Mouse (Mus musculus): ENCODE data around the gene Slc45a3. TPM values are rescaled to one million over a fixed set of nuclear protein-coding genes. Genes with fewer than 3 reads are reported as not detected.

The Slc45a3 gene
- polyA plus RNA-seq, 1 experiment from 2014 or later = 30.2 TPM

DNA sequence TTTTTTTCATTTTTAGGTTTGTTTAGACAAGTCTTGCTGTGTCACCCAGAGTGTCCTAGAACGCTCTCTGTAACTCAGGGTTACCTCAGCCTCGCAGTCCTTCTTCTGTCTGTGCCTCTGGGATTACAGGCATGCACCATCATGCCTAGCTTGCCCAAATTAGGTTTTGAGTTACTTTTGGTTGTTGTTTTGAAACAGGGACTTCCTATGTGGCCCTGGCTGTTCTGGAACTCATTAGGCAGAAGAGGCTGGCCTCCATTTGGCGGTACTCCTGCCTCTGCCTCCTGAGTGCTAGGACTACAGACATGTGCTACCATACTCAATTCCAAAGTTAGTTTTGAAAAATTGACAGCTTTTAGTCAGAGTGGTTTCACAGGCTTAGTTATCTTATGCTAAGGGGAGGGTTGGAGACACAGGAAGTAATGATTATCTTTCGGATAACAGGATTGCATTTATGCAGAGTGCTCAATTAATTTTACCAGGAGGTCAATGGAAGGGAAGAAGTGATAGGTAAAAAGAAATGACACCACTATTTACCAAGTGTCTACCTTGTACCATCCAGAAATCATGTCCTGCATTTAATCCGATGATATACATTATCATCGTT is 41.9 kb downstream of the Slc45a3 start:
- no peak overlapping the region for H3K27ac ChIP-seq (replicated peaks)
- H3K9me3 ChIP-seq = no peaks in the 10 kb centered on the region
- 88% methylated on average over 6 of the region's 6 CpGs for WGBS
- H3K4me3 ChIP-seq = no peak overlapping the region
- H3K4me2 ChIP-seq (replicated peaks) = no peak overlapping the region
- H3K36me3 ChIP-seq = no peaks in the 10 kb centered on the region
- no peaks in the 10 kb centered on the region; the same call in 1 of the 2 replicates for H3K27me3 ChIP-seq
- ATAC-seq (ENCODE audit: low FRiP score, low read depth) = no peak
- H3K9ac ChIP-seq (replicated peaks) = no peak overlapping the region
- H3K4me1 ChIP-seq = peaks cover 16% of the 10 kb centered on the region

DNA sequence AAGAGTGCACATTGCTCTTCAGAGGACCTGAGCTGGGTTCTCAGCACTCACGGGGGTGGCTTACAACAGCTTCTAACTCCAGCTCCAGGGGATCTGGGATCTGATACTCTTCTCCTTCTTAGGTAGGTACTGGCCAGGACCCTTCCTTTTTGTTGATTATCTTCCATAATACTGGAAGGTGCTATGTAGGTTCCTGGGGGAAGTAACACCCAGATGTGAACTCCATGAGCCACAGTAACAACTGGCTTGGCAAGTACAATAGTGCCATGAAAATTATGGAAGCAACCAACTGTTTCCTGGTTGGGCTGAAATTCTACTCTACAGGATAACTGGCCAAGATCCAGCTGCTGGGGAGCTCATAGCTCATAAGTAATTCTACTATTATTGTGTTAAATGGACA is 42.7 kb downstream of the Slc45a3 start:
- Histone ChIP-seq H3K9me3 (no peaks in the 10 kb centered on the region), H3K4me3 (no peak overlapping the region), H3K4me1 (peaks cover 21% of the 10 kb centered on the region), H3K9ac (replicated peaks) (no peak overlapping the region), H3K4me2 (replicated peaks) (no peak overlapping the region), H3K27me3 (no peaks in the 10 kb centered on the region; the same call in 1 of the 2 replicates), H3K27ac (replicated peaks) (no peak overlapping the region), H3K36me3 (no peaks in the 10 kb centered on the region)
- no peak for ATAC-seq (ENCODE audit: low FRiP score, low read depth)
- 79% methylated on average over 1 of the region's 1 CpGs for WGBS

- 88% methylated on average over 3 of the region's 3 CpGs for WGBS
- H3K4me3 ChIP-seq = no peak overlapping the region
- peaks cover 23% of the 10 kb centered on the region for H3K4me1 ChIP-seq
- no peaks in the 10 kb centered on the region; the same call in 1 of the 2 replicates for H3K27me3 ChIP-seq
- H3K9ac ChIP-seq (replicated peaks) = no peak overlapping the region
- no peak overlapping the region for H3K27ac ChIP-seq (replicated peaks)
- H3K36me3 ChIP-seq = no peaks in the 10 kb centered on the region
- no peak overlapping the region for H3K4me2 ChIP-seq (replicated peaks)
- no peak for ATAC-seq (ENCODE audit: low FRiP score, low read depth)
- H3K9me3 ChIP-seq = no peaks in the 10 kb centered on the region
Observed at GRCm38 (mm10) chr1:132006046-132006445, 43.3 kb downstream of the Slc45a3 start.

DNA sequence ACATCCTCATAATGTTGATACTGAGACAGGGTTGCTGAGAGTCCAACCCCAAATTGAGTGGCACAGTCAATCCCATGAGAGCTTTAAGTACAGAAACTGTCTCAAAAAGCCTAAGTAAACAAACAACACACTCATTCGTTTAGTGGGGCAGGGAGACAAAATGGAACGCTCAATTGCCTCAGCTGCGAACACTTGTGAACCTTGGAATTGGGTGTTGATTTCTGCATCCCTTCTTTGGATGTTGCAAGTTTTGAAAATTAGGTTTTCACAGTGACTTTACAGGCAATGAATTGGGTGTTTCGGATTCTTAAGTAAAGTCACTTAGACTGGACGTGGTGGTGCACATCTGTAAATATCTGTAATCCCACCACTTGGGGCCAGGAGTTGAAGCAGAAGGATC is 44.0 kb downstream of the Slc45a3 start:
- Histone ChIP-seq H3K4me3 (peak overlapping the region; percentile 71; the same call in 1 of the 2 replicates), H3K4me2 (replicated peaks) (peak overlapping the region; percentile 85), H3K27ac (replicated peaks) (peak overlapping the region; percentile 93; the same call in 1 of the 2 replicates), H3K36me3 (no peaks in the 10 kb centered on the region), H3K9ac (replicated peaks) (peak overlapping the region; percentile 78; the same call in 1 of the 2 replicates), H3K9me3 (no peaks in the 10 kb centered on the region), H3K27me3 (no peaks in the 10 kb centered on the region; the same call in 1 of the 2 replicates), H3K4me1 (peaks cover 23% of the 10 kb centered on the region)
- WGBS = 35% methylated on average over 5 of the region's 5 CpGs
- ATAC-seq (ENCODE audit: low FRiP score, low read depth) = no peak

- H3K4me1 ChIP-seq = peaks cover 23% of the 10 kb centered on the region
- ATAC-seq (ENCODE audit: low FRiP score, low read depth) = peak; percentile 96
- WGBS = 0% methylated on average over 52 of the region's 61 CpGs
- H3K9me3 ChIP-seq = no peaks in the 10 kb centered on the region
- H3K27me3 ChIP-seq = no peaks in the 10 kb centered on the region; the same call in 1 of the 2 replicates
- H3K27ac ChIP-seq (replicated peaks) = peak within 1 kb of the TSS; percentile 93
- H3K9ac ChIP-seq (replicated peaks) = peak within 1 kb of the TSS; percentile 78
- H3K4me2 ChIP-seq (replicated peaks) = peak within 1 kb of the TSS; percentile 85
- H3K4me3 ChIP-seq = peak within 1 kb of the TSS; percentile 71
- no peaks in the 10 kb centered on the region for H3K36me3 ChIP-seq
Observed at GRCm38 (mm10) chr1:132007282-132007815, 44.6 kb downstream of the Slc45a3 start, which contains the start of gene Elk4. Gene Elk4, plus strand, starts transcription at chr1:132007607.

- Histone ChIP-seq H3K27me3 (no peaks in the 10 kb centered on the region), H3K9me3 (no peaks in the 10 kb centered on the region), H3K4me2 (replicated peaks) (peak overlapping the region; percentile 85), H3K4me1 (peaks cover 23% of the 10 kb centered on the region), H3K9ac (replicated peaks) (peak overlapping the region; percentile 78), H3K36me3 (no peaks in the 10 kb centered on the region), H3K4me3 (peak overlapping the region; percentile 71), H3K27ac (replicated peaks) (peak overlapping the region; percentile 93)
- 1% methylated on average over 65 of the region's 72 CpGs for WGBS
- peak; percentile 92 for ATAC-seq (ENCODE audit: low FRiP score, low read depth)
Observed at GRCm38 (mm10) chr1:132007828-132008827, 45.4 kb downstream of the Slc45a3 start.

GRCm38 (mm10) chr1:132008881-132009644 is 46.3 kb downstream of the Slc45a3 start:
- peaks cover 23% of the 10 kb centered on the region for H3K4me1 ChIP-seq
- no peak for ATAC-seq (ENCODE audit: low FRiP score, low read depth)
- no peaks in the 10 kb centered on the region for H3K27me3 ChIP-seq
- 0 out of 2 replicates have a peak, but pooled peaks cover 1% of the 10 kb centered on the region for H3K36me3 ChIP-seq
- H3K27ac ChIP-seq (replicated peaks) = no peak overlapping the region
- no peaks in the 10 kb centered on the region for H3K9me3 ChIP-seq
- WGBS = 40% methylated on average over 8 of the region's 8 CpGs
- peak overlapping the region; percentile 85 for H3K4me2 ChIP-seq (replicated peaks)
- peak overlapping the region; percentile 78 for H3K9ac ChIP-seq (replicated peaks)
- H3K4me3 ChIP-seq = peak overlapping the region; percentile 71

DNA sequence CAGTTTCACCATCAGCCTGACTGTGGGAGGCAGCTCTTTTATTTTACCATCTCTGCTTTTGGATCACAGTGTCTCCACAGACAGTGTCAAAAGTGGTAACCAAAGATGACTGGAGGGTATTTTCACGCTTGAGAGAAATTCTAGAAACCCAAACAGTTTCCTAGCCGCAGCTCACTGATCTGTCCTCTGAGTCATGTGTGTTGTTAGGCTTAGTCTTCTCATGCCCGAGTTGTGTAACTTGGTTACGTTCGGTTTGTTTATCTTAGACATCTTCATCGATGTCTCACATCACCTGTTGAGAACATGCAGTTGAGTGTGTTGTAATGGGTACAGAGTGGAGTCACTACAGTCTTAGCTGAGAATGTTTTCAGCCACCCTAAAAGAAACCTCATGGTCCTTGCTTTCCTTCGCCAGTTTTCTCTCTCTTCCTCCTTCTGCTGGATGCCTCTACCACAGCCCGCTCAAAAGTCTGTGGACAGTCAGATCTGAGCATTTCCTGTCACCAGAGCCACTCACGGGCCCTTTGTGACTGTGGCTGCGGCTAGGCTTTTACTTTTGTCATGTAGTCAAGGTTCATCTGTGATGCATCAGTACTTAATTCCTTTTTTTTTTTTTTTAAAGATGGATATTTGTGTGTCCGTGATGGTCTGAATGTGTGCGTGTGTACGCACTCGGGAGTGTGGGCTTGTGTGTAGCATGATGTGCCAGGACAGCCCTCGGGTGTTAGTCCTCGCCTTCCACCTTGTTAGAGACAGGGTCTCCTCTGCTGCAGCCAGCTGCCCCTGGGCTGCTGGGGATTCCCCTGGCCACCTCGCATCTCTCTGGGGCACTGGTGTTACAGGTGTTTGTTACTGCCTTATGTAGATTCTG is 48.1 kb downstream of the Slc45a3 start:
- no peak overlapping the region for H3K4me3 ChIP-seq
- H3K4me1 ChIP-seq = peaks cover 23% of the 10 kb centered on the region
- WGBS = 90% methylated on average over 17 of the region's 17 CpGs
- H3K27me3 ChIP-seq = no peaks in the 10 kb centered on the region
- ATAC-seq (ENCODE audit: low FRiP score, low read depth) = no peak
- no peak overlapping the region for H3K4me2 ChIP-seq (replicated peaks)
- no peak overlapping the region for H3K9ac ChIP-seq (replicated peaks)
- no peak overlapping the region for H3K27ac ChIP-seq (replicated peaks)
- H3K9me3 ChIP-seq = no peaks in the 10 kb centered on the region
- peaks cover 15% of the 10 kb centered on the region for H3K36me3 ChIP-seq

DNA sequence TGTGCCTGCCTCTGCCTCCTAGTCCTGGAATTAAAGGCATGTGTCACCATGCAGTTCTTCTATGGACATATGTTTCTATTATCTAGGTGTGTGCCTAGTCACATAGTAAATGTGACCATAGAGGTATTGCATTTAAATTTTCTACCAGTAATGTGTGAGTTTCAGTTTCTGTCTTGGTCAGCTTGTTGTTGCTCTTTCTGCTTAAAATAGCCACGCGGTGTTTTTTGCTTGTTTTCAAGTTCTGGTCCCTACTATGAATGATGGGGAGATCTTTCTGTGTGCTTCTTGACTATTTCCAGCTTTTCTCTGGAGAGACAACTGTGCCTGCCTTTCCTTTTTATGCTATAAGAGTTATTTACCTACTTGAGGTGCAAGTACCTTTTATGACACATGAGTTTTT is 49.0 kb downstream of the Slc45a3 start:
- Histone ChIP-seq H3K27ac (replicated peaks) (no peak overlapping the region), H3K9ac (replicated peaks) (no peak overlapping the region), H3K4me3 (no peak overlapping the region), H3K9me3 (no peaks in the 10 kb centered on the region), H3K4me2 (replicated peaks) (no peak overlapping the region), H3K4me1 (peaks cover 20% of the 10 kb centered on the region), H3K27me3 (no peaks in the 10 kb centered on the region), H3K36me3 (peaks cover 20% of the 10 kb centered on the region)
- no peak for ATAC-seq (ENCODE audit: low FRiP score, low read depth)
- 75% methylated on average over 2 of the region's 2 CpGs for WGBS

DNA sequence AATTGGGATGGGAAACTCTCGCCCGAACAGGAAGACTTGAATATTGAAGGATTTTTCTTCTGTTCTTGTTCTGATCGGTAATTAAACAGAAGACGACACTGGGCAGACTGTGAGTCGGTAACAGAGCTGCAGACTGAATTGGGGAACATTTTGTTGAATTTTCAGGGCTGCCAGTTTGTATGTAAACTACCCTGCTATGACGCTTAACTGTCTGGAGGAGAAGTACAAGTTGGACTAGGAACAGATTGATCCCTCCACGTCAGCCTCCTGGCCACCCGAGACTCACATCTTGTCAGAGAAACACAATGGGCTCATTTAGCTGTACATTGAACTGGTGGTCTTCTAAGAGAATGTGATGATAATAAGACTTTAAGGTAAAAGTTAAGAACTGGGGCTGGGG is 50.1 kb downstream of the Slc45a3 start:
- Histone ChIP-seq H3K4me2 (replicated peaks) (no peak overlapping the region), H3K36me3 (peaks cover 28% of the 10 kb centered on the region), H3K9ac (replicated peaks) (no peak overlapping the region), H3K27ac (replicated peaks) (no peak overlapping the region), H3K4me1 (peaks cover 19% of the 10 kb centered on the region), H3K4me3 (no peak overlapping the region), H3K27me3 (no peaks in the 10 kb centered on the region), H3K9me3 (no peaks in the 10 kb centered on the region)
- WGBS = 88% methylated on average over 8 of the region's 8 CpGs
- ATAC-seq (ENCODE audit: low FRiP score, low read depth) = no peak

All from midbrain, embryonic 12.5 days (tissue).